Mouse (Mus musculus): ENCODE measurements around the gene Iqschfp. TPM values are rescaled to one million over a fixed set of nuclear protein-coding genes. Genes with fewer than 3 reads are reported as not detected.

Iqschfp gene
- total RNA-seq, 2 experiments from 2014 or later, result not detected

DNA sequence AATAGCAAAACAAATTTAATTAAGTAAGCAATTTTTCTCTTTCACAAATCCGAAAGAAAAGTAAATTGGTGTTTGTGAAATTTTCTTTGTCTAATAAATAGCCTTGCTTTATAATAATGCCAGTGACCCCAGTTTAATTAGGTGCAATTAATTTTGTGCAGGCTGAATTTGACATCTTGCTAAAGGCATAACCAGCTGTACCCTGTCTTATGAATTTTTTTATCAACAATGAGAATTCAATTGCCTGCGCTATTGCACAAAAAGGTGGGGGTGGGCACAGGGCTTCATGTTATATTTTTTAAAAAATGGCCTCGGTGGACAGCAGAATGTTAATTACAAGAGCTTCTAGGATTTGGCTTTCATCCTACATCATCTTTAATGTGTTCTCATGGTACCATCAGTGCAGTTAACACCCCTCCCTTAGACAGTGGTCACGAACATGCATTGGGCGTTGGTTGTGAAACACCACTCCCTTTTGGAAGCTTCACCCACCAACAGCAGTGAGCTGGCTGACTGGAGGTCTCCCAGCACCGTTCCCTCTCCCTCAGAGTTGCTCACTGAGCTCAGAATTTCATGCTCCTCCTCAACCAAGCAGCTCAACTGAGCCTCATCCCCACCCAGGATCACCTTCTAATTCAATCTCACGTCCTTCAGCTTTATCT is 714.0 kb downstream of the Iqschfp start:
- ATAC-seq (replicated peaks; ENCODE audit: low FRiP score, poor library complexity, severe bottlenecking), result no peak

DNA sequence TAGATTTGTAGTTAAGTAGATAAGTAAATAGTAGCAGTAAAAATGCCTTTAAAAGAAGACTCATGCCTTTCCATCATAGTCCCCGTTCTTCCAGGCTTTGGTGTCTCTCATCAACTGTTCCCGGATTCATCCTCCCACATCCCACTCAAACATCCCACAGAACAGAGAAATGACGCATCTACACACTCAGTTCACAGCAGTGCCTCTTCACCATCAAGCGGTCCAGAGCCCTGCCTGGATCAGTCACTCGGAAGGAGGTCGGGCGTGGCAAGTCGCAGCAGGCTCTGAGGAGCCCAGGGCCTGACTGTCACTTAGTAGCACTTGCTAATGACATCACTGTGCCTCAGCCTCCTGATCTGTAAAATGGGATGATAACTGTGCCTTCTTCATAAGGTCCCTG is 714.7 kb downstream of the Iqschfp start:
- no peak for ATAC-seq (replicated peaks; ENCODE audit: low FRiP score, poor library complexity, severe bottlenecking)

DNA sequence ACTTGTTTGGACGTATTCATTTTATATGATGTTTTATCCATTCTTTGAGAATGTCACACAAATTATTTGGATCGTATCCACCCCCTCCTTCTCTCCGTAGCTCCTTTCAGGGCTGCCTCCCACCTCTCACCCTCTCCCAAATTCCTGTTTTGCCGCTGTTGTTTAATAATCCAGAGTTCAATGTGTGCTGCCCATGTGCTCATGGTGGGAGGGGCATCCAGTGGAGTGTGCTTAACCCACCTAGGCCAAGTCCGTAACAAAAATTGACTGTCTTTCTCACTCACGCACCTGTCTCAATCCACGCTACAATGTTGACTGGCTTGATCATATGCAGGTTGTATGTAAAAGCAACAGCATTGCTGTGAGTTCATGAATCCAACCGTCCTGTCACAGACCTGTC is 715.3 kb downstream of the Iqschfp start:
- ATAC-seq (replicated peaks; ENCODE audit: low FRiP score, poor library complexity, severe bottlenecking), result no peak

DNA sequence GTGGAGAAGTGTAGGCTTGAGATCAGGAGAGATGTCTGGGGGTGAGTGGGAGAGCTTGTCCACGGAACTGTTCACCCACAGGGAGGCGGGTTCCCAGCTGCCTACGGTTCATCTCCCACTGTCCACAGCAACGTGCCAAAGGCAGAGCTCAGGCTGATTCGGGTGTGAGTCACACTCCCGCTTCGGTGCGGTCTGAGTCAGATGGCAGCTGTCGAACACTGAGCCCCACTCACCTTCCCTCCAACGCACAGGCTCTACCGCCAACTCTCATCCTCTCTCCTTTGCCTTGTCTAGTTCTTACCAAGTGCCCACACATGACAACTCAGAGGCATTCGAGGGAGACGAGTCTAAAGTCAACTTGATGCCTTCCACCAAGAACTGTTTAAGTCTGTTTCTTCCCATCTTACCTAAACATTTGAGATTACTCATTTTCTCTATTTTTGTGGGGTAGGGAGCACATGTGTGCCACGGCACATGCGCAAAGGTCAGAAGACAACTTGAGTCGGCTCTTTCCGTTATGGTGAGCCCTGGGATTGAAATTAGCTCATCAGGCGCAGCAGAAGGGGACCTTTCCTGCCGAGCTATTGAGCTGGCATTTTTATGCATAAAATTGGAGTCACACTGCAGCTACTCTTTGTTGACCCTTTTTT is 716.9 kb downstream of the Iqschfp start:
- no peak for ATAC-seq (replicated peaks; ENCODE audit: low FRiP score, poor library complexity, severe bottlenecking)

DNA sequence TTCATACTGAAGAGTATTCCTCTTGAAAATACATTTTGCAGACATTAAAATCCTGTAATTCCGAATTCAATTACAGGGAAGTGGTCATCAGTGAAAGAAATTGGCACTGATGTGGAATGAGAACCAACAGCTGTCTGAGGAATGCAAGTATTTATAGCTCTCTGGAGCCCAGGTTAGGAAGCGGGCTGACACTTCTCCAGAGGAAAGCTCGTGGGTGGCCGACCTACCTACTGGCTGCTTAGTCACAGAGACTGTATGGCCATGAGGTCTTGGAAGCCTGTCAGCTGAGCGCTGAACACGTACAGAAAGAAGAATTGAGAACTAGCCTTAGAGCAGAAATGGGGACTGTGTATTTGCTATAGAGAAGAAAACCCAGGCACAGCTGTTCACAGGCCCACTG is 718.0 kb downstream of the Iqschfp start:
- no peak for ATAC-seq (replicated peaks; ENCODE audit: low FRiP score, poor library complexity, severe bottlenecking)

DNA sequence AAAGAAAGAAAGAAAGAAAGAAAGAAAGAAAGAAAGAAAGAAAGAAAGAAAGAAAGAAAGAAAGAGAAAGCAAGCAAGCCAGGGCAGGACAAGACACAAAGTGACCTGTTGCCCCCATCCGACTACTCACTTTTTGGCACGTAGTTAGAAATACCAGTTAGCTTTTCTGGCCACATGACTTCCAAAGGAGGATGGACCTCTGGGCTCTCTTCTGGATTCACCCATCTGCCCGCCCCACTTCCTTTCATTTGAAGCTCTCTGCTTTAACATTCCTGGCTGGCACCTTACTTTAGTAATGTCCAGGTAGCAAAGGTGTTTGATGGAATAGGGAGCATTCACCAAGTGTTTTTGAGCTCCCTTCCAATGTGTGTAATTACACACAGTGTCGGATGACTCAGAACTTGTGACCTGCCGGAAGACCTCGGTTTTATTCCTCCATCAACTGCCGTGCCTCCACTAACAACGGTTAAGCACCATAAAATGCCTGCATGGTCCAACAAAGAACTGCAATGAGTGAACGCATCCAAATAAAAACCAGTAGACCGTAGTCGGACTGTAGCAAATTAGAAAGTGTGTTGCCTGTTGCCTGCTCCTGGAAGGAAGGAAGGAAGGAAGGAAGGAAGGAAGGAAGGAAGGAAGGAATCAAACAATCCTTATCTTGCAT is 718.7 kb downstream of the Iqschfp start:
- no peak for ATAC-seq (replicated peaks; ENCODE audit: low FRiP score, poor library complexity, severe bottlenecking)

DNA sequence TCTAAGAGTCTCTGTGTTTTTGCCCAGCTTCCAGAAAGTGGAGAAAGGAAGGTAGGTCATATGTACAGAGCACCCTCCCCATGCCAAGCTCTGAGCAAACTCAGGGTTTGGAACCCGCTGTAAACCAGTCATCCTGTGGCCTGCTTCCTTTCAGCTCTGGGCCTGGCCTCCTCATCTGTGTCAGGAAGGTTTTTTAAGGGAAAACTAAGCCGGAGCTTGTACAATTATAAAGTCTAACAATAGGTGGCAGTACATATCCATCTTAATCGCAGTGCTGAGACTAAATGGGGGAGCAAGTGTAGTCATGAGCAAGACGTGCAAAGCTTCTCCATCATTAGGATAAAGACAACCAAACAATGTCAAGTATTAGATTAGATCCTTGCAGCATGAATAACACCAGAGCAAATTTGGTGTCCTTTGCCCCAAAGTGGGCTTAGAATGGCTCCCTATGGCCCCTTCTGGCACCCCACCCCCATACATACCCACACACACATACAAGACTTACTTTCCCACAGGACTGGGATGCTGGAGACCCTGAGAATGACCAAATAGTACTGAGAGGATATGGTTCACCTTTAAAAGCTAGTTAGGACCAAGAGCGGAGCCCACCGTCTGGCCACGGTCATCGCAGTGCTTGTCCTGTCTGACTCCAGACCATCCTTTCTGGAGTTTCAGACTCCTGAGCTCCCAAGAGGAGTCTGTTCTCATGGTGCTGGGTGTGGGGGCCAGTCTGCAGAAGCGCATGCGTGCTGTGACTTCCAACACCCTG is 723.2 kb downstream of the Iqschfp start:
- no peak for ATAC-seq (replicated peaks; ENCODE audit: low FRiP score, poor library complexity, severe bottlenecking)

DNA sequence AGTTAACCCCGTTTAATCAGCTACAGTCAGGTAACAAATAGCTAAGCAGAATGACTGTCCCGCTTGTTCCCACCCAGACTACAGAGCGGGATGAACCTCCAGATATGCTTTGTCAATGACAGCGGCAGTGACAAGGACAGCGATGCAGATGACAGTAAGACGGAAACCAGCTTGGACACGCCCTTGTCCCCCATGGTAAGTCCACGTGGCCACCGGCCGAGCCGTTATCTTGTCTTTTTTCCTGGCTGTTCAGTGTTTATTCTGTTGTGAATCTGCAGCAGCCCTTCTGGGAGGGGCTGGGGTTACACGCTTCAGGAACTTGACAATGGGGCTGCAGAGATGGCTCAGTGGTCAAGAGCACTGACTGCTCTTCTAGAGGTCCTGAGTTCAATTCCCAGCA is 724.3 kb downstream of the Iqschfp start:
- no peak for ATAC-seq (replicated peaks; ENCODE audit: low FRiP score, poor library complexity, severe bottlenecking)

DNA sequence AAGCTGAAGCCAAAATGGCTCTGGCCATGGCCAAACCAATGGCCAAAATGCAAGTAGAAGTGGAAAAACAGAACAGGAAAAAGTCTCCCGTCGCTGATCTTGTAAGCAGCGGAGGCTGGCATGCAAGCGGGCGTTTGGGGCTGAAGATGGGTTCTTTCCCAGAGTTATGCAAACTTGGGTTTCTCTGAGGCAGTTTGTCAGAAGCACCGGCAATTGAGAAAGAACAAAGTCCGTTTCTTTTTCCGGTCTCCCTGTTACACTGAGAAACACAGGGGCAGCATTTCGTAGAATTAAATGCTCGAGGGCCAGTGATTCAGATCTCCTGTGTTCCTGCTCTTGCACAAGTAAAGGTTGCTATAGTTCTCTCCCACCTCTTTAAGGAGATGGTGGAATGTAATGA is 725.7 kb downstream of the Iqschfp start:
- ATAC-seq (replicated peaks; ENCODE audit: low FRiP score, poor library complexity, severe bottlenecking), result no peak

DNA sequence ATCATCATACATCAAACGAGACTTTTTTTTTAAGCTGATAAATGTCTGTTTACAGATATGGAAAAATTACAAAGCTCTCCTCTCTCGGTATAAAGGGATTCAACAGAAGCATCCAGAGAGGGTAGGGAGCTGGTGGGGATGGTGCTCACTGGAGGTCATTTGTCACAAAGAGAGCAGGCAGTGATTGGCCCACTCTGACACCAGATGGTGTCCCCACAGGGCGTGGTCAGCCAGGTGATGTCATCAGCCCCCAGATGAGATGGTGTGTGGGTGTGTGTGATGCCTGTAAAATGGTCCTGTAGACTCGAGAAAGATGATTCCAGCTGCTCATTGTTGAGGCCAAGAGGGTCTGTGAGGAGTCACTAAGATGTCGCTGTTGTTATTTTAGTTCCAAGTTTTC is 727.1 kb downstream of the Iqschfp start:
- no peak for ATAC-seq (replicated peaks; ENCODE audit: low FRiP score, poor library complexity, severe bottlenecking)

DNA sequence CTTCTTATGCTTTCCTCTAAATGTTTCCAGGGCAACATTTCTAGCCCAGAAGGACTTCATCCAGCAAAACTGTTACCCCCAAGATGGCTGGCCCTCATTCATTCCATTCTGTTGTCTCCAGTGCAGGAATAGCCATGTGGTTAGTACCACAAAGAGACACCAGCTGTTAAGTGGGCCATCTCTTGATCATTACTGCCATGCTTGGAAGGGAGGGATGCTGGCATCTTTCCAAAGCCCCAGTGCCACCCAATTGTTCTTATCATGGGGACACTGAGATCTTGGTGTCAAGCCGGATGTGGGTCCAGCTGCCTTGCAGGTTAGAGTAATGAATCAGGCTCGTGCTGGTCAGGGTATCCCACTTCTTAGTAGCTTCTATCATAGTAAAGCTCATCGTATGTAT is 729.9 kb downstream of the Iqschfp start:
- no peak for ATAC-seq (replicated peaks; ENCODE audit: low FRiP score, poor library complexity, severe bottlenecking)

DNA sequence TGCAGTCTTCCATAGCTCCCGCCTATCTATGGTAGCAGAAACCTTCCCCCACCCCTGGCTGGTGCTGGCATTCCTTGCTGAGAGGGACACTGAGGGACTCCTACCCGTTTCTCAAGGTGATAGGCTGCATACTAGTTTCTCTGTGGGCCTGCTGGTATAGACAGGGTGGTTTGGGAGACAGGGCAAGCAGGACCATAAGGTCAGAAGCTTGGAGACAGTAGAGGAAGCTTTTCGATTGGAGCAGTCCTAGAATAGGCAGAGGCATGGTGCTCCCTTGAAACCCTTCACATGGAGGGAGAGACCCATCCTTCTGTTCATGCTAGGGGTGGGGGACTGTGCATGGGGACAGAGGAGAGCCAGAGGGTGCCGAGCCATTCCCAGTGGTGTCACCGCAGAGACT is 731.0 kb downstream of the Iqschfp start:
- no peak for ATAC-seq (replicated peaks; ENCODE audit: low FRiP score, poor library complexity, severe bottlenecking)

DNA sequence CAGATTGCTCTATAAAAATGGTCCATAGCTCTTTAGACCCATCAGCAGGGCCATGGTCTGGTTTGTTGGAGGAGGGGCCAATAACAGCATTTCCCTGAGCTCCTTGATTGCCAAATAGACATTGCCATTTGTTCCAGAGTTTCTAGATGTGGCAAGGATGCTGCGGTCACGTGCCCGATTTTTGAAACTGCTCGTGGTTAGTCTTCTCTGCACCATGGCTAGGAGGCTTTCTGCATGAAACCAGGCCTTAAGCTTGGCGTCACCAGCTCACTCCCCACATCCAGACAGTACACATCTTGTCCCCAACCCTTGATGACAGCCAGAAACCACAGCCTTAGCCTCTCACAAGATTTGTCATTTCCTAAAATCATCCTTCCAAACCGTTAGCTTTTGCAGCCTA is 732.4 kb downstream of the Iqschfp start:
- no peak for ATAC-seq (replicated peaks; ENCODE audit: low FRiP score, poor library complexity, severe bottlenecking)

DNA sequence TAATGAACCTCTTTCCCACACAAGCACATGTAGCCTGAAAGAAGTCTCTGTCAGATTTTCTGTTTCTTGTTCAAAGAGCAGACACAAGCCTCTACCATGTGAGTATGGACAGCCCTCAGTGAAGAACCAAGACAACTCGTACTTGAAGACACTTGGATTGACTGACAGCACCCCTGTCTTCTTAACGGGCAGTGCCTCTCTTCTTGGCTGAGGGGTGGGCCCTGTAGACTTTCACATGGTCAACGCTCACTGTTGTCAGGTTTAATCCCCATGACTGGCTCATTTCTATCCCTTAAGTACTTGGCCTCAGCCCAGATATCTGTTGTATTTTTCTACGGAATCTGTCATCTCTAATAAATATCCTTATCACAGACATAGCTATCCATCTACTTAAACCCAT is 738.2 kb downstream of the Iqschfp start:
- ATAC-seq (replicated peaks; ENCODE audit: low FRiP score, poor library complexity, severe bottlenecking), result no peak

DNA sequence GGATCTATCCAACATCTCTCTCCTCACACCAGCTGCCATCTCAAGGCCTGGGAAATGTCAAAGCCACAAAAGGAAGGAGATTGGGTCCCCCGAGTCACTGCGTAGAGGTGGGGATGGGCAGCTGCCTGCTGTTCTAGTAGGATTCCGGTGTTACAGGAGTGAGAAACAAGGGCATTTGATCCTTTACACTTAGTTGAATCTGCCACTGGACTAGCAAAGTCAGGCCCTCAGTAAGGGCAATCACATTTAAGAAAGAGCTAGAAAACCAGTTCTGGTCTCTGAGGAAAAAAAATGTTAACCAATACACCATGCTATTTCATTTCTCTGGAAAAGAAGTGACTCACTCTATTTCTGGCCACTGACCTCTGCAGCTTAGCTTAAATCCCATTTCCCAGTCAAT is 738.8 kb downstream of the Iqschfp start:
- no peak for ATAC-seq (replicated peaks; ENCODE audit: low FRiP score, poor library complexity, severe bottlenecking)

DNA sequence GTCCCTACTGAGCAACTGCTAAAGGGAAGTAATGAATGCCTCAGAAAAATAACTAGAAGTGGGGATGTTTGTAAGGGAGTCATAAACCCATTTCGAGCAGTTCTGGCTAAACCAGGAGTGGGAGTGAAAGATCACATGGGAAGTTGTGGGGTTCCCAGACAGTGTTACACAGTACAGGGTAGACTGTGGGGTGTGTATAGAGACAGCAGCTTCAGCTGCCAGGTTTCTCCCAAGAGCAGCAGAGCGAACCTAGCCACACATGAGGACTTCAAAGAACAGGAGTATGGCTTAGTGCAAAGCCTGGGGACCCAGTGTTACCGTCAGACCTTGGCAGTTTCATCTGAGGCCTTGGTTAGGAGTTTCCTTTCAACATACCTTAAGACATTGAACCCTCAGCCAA is 740.7 kb downstream of the Iqschfp start:
- ATAC-seq (replicated peaks; ENCODE audit: low FRiP score, poor library complexity, severe bottlenecking), result no peak

DNA sequence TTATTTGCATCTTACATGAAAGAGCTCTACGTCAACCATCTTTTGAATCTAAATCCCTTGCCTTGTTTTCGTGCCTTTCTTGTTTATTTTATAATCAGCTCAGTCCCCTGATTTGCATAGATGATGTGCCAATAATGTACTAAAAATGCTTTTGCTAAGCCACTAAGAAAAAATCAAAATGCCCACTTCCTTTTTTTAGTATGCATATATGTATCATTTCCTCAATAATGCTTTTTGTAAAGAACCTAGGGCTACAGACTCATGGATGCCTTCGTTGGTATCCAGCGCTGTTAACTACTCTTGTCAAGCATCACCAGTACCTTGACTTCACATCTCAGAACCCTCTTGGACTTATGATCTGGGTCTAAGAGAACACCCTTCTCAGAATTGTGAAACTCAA is 741.5 kb downstream of the Iqschfp start:
- ATAC-seq (replicated peaks; ENCODE audit: low FRiP score, poor library complexity, severe bottlenecking), result no peak

DNA sequence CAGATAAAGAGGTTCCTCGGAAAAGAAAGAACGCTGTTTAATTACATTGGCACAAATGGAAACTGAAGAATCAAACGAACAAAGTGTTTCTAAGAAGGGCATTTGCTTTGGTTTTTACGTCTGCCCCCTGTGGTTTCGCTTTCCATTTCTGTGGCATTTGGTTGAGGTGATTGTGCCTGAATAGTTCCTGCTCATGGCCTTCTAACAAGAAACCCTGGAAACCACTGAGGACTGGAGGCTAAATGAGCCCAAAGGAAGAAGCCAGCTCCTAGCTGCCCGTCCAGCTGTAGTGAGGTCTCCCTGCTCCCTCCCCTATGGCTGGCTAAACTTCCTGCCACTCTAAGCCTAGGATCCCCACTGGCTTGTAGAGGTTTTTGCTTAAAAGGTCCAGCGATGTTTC is 745.9 kb downstream of the Iqschfp start:
- ATAC-seq (replicated peaks; ENCODE audit: low FRiP score, poor library complexity, severe bottlenecking), result no peak

DNA sequence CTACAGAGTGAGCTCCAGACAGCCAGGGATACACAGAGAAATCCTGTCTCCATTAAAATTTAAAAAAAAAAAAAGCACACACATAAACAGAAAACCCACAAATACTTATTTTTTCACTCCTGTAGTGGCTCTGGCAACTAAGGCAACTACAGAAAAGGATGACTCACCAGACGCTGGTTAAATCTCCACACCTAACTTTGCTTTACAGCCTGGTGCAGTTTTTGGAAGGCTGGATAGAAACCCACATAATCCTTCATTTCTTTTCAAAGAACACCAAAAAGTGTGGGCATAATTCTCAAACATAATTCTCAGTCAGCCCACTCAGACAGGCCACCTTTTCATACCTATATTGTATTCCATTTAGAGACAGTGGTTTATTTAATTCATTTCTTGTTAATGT is 746.7 kb downstream of the Iqschfp start:
- ATAC-seq (replicated peaks; ENCODE audit: low FRiP score, poor library complexity, severe bottlenecking), result no peak

DNA sequence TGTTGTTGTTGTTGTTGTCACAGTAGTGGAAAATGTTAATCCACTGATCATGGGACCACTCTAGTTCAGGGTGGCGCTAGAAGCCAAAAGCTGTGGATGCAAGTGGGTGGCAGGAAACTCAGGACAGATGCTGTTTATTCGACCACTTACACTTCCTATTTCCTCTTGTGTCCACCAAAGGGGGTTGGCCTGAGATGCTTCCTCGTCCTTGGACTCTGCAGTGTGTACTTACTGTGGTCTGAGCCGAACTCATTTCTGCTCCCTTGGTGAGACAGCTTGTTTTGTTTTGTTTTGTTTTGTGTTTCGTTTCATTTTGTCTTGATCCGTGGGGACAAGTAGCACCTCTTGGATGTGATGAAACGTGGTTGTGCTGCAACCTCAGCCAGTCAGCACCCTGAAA is 750.9 kb downstream of the Iqschfp start:
- ATAC-seq (replicated peaks; ENCODE audit: low FRiP score, poor library complexity, severe bottlenecking), result no peak

All from erythroid progenitor cell, adult 5-6 weeks (primary cell).